Mouse (Mus musculus): ENCODE results near the gene Bmper.

Gene Bmper

DNA sequence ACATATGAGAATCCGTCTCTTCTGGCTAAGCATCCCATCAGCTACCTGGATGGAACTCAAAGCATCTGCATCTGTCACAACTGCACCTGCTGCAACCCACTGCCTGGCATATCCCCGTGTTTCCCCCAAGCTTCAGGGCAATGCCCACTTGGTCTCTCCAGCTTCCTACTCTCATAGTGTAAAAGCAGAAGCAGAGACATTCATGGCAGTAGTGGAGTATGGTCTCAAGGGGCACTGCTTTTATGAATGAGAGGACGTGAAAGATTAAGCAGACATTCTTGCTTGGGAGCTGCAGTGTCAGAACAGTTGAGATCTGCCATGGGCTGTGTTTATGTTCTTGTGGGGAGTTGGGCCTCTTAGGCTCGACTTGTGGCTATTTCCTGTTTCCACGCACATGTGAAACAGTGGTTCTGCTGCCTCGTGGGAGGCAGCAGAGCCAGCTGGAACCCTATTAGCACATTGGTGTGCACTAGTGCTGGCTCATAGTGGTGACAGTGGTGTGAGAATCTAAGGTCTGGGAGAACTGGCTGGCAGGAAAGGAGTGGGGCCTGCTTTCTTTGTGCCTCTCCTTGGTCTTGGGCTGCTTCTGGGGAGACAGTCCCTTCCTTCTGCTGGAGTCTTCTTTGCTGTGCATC is 12.6 kb downstream of the Bmper start:
- no peak for DNase-seq (ENCODE audit: low spot score)

DNA sequence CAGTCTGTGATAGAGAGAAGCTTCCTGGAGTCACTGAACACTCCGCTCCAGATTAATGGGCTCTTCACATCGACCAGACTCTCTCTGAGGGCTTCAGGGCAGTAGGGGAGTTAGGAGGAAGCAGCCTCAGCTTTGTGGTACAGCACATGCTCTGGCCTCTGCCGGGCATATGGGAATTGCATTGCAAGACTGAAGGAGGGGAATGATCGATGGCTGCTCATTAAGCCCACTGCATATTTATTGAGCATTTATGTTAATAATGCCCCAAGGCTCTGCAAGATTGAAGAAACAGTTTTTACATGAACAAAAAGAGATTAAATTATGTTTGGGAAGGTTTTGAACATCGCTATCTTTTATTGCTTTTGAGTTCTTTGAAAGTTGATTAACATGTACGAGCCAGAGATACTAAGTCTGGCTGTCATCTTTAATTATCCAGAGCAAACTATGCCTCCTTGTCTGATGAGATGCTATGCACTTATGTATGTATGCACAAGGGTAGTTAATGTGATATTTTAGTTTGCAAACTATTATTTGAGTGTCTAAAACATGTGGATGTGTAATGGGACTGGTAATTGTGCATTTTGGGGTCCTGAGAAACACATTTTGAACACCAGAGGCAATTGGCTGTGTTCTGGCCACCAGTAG is 13.9 kb downstream of the Bmper start:
- no peak for DNase-seq (ENCODE audit: low spot score)

DNA sequence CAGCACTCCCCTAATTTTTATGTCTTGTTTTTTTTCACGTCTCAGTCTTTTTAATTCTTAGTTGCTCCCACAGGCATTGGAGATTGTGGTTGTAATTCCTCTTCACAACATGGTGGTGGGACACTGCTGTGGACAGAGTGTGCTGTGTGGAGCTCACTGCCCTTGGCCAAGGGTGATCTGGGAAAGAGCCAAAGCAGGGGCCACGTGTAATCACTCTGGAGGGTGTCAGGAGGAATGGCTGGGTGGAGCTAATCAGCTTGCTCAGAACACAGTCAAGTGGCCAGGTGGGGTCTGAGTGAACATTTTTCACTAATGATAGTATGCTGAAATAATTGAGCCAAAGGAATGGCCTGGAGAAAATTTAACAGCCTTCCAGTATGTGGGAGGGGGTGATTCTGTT is 16.1 kb downstream of the Bmper start:
- no peak for DNase-seq (ENCODE audit: low spot score)

DNA sequence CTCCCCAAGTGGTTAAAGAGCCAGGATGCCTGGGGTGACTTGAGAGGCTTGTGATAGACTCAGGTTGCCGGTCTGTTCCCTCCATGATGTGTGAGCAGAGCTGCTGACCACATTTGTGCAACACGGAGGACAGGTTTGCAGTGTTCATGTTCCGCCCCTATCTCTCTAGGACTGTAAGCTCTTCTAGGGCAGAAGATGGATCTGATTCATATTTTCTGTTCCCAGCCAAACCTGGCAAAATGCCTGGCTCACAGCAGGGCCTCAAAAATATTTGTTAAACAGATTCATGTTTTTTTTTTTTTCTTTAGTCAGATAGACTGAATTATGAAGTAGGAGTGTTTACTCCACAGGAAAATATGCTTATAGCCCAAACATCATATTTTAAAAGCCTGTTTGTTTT is 20.0 kb downstream of the Bmper start:
- DNase-seq (ENCODE audit: low spot score): no peak

DNA sequence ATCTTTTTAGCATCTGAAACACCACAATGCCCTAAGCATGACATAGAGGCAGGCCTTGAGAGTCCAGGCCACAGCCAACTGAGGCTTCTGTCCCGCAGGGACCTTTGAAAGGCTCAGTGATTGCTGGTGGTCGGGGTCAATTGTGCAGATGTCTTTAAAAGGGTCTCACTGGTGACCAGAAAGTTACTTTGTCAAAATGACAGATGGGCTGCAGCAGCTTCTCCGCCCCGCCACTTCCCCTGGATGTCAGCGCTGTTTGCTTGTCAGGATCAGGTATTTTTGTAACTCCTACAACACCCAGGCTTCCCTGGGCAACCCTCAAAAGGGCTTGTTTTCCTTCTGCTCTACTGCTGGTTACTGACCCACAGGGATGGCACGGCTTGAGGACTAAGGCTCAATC is 21.0 kb downstream of the Bmper start:
- DNase-seq (ENCODE audit: low spot score): peak; percentile 55

DNA sequence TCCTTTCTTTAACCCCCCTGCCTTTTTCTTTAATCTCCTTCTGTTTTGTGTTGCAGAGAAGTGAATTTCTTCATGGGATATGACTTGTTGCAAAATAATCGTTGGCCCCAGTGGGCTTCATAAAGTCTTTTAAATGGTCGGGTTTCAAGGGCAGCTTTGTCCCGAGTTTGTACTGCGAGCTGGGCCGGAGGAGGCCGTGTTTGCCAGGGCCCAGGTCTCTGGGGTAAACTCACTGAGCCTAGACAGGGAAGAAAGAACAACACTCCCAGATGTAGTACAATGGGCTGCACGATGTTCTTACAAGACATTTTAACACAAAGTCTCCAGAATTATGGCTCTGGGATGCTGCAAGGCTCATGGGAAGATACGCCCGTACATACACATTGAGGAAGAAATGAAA is 23.5 kb downstream of the Bmper start:
- no peak for DNase-seq (ENCODE audit: low spot score)

DNA sequence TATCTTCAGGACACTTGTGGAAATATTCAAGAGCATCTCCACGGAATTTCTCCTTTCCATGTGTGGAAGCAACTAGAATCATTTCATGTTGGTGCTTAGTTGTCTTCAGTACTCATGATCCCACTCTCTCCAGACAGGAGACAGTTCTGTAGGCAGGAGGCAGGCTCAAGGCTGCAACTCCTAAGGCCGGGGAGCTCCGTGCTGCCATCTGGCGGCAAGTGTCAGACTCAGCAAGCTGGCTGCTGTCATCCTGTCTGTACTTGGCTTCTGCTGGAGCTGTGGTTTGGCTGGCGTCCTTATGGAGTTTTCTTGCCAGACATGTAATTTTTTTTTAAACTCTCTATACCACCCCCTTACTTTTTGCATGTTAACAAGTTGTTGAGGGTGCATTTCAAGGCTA is 27.1 kb downstream of the Bmper start:
- peak; percentile 88 for DNase-seq (ENCODE audit: low spot score)

DNA sequence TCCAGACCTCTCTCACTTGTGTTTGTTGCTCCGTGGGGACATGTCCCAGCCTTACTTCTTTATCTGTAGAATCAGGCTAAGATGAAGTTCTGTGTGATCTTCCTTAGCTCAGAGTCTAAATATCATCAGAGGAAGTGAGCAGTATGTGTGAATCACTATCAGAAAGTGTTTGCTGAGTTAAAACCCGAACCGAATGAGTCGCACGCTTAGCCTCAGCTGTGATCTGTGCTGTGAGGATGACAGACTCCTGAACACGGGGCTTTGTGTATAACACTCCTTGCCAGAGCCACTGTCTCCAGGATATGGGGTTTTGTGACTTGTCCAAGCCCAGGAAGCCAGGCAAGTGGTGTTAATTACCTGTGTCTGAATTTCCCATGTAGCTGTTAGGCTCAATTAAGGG is 28.1 kb downstream of the Bmper start:
- DNase-seq (ENCODE audit: low spot score): no peak

DNA sequence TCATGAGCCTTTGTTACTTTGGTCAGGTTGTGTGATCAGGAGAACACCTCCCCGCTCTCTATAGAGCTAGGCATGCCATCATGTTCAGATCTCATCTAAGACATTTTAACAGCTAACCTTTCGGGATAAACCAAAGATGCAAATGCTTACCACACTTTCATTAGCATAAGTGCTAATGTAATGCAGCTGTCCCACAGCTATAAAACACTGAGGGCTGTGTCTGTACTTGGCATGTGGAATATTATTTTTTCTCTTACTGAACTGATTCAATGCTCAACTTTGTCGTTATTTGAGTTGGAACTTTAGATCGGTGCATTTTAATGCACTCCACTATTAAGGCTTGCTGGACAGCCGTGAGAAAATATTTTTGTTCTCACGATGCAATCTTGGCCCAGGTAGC is 30.7 kb downstream of the Bmper start:
- DNase-seq (ENCODE audit: low spot score): no peak

DNA sequence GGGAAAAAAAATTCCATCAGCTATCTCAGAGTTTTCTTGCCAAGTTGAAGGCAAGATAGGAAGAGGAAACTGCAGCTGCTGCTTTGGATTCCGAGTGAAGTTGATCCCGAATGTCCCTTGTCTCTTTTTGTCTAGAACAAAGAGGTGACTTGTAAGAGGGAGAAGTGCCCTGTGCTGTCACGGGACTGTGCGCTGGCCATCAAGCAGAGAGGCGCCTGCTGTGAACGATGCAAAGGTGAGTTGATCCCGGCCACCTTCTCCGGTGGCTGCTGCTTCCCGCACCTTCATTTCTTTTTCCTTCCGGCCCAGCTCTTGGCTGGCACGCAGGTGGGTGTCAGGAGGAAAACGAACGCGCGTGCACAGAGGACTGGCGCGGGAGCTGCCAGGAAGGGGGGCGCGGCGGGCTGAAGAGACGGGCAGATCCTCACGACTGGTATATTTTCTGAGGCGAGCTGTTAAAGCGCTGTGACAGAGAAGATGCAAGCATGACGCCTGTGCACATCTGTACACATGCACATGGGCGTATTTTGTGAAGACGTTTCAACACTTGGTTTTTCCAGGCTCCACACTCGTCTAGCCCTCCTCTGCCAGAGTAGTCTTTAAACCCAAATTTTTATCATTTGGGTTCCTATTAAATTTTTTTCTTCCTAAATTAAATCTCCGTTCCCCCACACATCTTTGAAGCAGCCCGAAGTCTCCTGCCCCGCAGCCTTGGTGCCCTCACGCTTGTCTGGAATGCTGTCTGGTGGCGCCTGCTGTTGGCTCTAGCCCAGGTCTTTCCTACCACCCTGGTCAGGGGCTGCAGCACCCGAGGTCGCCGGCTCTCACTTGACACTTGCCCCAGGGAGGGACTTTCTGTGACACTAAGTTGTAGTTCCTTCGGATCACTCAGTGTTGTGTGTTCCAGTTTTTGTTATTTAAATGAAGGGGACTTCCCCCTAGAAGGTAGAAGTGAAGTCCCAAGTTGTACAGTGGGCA is 31.6 kb downstream of the Bmper start:
- DNase-seq (ENCODE audit: low spot score): no peak

DNA sequence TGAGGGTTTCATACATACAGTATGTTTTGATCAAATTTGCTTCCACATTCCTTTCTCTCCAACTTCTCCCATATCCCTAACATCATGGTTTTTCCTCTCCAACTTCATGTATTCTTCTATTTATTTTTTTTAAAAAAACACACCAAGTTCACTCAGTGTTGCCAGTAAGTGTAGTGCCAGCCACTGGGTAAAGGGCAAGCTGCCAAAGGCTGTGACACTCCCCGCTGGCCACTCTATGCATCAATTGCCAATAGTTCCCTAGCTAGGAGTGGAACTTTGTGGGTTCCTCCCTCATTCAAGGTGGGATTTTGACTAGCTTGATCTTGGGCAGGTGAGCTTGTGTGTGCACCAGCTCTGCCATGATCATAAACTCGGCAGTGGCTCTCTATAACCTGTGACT is 33.0 kb downstream of the Bmper start:
- no peak for DNase-seq (ENCODE audit: low spot score)

DNA sequence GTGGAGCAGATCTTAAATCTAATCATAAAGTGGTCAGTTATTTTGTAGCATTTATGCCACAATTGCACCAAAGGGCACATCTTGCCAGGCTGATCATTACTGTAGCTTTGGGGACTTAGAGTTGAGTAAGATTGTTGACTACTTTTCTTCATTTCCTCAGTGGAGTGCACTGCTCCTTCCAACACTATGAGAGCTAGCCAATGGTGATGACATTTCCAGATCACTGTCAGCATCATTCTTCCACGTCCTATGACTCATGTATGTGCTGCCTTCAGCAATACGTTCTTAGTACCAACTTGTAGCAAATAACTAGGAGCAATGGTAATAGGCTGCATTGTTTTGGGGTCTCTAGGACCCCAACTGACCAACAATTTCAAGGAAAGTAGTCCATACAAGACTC is 33.7 kb downstream of the Bmper start:
- no peak for DNase-seq (ENCODE audit: low spot score)

DNA sequence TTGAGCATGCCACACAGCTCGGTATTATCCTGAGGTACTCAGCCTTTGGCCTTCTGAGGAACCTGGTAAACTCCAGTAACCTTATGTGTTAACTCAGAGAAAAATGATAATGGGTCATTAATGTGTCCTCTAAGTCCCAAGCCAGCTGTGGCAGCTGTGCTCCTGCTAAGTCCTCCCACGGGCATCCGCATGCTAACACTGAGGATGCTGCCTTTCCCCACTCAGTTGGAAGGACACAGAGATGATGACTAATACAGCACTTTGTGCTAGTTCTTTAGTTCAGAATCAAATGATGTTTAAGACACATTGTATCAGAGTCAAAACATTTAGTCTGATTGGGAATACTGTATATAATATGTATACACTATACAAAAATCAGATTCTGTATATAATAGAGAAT is 39.0 kb downstream of the Bmper start:
- no peak for DNase-seq (ENCODE audit: low spot score)

DNA sequence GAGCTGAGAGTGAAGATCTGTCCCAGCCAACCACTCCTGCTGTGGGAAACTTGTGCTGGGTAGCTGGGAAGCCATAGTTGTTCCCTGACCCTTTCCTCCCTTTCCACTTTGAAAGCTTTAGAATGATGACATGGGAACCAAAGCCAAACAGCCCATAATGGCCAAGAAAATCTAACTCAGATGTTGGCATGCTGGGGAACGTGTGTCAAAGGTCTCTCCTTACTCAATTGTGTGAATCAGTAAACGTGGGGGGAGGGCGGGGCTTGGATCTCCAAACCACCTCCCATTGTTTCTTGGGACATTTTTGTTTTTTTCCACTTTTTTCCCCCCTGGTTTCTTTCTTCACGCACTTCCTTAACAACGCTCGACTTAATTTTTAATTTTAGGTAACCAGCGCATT is 40.0 kb downstream of the Bmper start:
- DNase-seq (ENCODE audit: low spot score): no peak

DNA sequence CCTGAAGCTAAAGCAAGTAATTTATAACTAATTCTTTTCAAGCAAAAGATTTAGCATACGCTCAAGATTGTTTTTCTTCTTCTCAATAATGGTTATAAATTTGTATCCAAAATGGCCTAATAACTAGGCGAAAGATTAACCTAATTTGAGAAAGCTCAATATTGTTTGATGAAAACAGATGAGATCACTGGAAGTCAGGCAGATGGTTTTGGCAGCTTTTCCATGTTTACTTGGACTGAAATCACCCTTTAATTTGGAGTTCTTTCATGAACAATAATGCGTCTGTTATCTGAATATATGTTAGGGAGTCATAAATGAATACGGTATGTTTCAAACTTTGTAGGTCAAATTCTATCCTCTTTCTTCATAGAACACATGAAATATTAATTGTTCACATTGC is 41.6 kb downstream of the Bmper start:
- DNase-seq (ENCODE audit: low spot score): no peak

DNA sequence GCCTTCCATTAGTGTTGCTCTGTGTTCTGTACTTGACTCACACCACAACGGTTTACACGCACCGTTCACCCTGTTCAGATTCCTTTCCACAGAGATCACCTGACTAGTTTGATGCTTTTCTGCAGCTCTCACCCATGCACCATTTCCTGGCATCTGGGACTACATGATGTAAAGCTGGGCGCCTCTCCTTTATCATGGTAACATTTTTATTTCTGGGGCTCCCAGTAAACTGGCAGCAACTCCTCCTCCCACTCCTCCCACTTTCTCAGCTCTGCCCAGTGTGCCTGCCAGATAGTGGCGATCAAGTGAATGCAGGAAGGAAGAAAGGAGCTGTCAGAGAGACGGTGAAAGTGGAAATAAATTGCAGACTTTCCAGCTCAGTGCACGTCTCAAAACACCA is 45.7 kb downstream of the Bmper start:
- DNase-seq (ENCODE audit: low spot score): no peak

DNA sequence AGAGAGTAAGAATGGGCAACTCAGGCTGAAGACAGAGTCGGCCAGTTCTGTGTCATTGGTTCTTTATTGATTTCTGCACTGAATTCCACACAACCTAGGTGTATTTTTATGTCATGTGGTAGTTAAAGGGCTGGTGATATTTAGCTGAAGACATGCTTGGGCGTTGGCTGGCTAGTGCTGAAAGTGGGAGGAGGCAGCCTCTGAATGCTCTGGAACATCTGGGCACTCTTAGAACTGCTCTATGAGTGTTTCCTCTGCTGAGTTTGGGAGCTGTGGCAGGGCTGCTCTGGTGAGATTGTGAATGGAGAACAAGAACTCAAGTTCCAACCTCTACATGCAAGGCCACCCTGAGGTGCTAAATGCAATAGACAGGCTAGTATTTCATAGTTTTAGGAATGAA is 46.2 kb downstream of the Bmper start:
- DNase-seq (ENCODE audit: low spot score): no peak

DNA sequence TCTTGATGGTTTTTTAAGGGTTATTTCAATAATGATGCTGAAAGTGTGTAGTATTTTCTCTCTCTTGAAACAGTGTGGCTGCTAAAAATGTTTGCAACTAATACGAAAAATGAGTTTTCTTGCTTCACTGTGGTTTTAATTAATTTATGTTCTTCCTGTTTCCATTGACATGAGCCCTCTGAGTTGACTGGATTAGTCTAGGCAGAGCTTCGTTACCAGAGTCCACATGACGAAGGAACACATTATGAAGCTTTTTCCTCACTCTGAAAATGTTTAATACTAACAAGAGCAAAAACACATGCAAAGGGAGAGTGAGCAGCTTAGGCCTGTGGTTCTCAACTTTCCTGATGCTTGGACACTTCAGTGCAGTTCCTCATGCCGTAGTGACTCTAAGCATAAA is 53.4 kb downstream of the Bmper start:
- no peak for DNase-seq (ENCODE audit: low spot score)

DNA sequence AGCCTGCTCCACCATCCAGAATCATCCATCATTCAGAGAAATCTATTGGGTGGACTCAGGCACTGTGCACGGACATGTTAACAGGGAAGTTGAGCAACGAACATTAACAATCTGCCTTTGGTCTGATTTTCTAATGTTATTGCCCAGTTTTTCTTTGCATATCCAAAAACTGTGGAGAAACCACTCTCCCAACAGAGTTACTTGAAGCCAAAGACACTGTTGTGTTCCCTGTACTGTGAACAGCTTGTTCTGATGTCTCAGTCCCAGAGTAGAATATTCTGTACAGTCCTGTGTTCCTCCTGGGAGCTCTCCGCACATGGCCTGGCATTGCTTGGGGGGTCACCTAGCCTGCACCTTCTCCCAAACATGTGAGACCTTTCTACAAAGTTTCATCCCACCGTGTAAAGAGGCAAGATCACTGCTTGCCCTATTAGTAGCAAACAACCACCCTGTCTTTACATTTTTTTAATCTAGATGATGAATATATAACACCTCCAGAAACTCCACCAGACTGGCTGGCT is 62.1 kb downstream of the Bmper start:
- DNase-seq (ENCODE audit: low spot score): no peak

DNA sequence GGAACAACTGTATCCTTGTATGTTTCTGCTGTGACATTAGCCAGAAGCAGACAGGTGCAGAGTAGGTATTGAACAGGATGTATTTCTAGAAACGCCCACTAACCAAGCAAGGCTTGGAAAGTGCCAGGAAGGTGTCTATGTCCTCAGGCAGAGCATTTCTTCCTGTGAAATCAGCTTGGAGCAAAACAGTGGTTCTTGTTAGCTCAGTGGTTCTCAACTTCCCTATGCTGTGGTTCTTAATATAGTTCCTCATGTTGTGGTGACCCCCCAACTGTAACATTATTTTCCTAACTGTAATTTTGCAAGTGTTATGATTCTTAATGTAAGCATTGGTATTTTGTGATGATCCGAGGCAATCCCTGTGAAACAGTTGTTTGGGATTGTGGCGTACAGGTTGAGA is 70.7 kb downstream of the Bmper start:
- DNase-seq (ENCODE audit: low spot score): no peak

DNA sequence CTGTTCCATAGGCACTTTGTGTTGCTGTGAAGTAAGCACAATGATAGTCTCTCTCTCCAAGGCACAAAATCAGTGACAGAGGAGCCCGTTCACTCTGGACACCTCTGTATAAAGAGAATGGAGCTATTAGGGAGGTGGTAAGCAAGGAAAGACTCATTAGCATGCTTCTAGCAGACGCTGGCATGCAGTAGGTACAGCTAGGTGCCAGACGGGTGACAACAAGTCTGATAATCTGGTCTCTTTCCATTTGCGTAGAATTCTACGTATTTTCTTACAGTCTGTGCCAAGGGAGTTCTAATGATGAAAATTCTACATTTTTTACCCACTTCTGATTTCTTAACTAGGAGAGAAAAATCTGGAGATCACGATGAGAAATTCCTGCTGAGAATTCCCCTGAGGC is 72.7 kb downstream of the Bmper start:
- no peak for DNase-seq (ENCODE audit: low spot score)

DNA sequence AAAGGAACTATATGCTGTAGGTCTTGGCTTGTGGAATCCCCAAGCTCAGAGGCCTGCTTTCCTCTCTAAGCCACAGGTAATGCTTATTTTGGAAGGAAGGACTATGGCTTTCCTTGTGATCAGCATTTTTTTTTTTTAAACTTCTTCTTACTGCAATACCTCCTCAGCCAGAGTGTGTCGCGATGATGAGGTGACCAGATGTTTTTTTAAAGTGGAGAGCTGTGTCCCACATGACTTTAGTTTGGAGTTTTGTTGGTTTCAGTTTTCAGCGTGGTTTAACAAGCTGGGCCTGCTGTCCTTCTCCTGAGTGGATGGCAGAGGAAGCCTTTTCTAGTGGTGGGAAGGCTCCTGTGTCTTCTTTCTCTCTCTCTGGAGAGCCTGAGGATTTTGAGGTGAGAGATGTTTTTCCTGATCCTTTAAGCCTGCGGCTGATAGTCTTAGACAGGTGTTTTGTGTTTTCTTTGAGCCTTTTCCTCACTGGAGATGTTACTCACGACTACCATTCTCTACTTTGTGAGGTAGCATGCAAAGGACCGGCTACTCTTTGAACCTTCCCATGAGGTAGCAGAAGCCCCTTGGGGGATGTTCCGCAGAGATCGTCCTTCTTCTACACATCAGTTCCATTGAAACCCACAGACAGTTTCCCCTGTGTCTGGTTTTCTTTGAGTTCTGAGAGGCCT is 74.8 kb downstream of the Bmper start:
- DNase-seq (ENCODE audit: low spot score): no peak

Data from embryo, embryonic 10.5 days (tissue).